In the genomic region with DNA sequence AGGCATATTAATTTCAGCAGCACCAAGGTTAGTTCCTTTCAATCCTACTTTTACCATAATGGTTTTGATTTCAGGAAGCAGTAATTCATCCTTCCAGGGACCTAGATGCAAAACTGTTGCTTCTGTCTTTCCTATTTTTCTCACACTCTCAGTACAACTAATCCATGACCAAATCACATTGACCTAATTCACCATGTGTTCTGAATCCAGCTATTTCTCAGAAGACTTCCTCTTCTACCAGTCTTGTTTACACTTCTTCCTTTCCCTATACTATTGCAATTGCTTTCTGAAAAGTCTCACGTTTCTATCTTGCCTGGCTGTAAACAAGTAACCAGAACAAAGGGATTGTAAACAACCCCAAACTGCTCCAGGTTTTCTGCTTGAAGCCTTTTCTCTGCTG, we compare ENCODE assay signal across 15 mouse cellular contexts.
"Had no signal": no experiment of that assay in that cellular context is flagged by ENCODE, and none has a peak within 500 bp of the region (broad histone marks: within the 10 kb centered on the region; RNA-seq: fewer than 3 reads in every experiment).

No protein-coding gene starts in this region.

- H3K4me3 ChIP-seq: liver, embryonic 13.5 days; liver, embryonic 15.5 days; lung, embryonic 15.5 days; megakaryocyte, embryonic 14.5 days; midbrain, embryonic 13.5 days; midbrain, embryonic 15.5 days; neural tube, embryonic 12.5 days had no signal

- H3K4me1 ChIP-seq: liver, embryonic 13.5 days; liver, embryonic 15.5 days; lung, embryonic 15.5 days; midbrain, embryonic 13.5 days; midbrain, embryonic 15.5 days; neural tube, embryonic 12.5 days had no signal

- H3K27ac ChIP-seq: liver, embryonic 13.5 days; liver, embryonic 15.5 days; lung, embryonic 15.5 days; midbrain, embryonic 13.5 days; midbrain, embryonic 15.5 days; neural tube, embryonic 12.5 days had no signal

- ATAC-seq: liver, postnatal 0 days; lung, postnatal 0 days; midbrain, embryonic 13.5 days; midbrain, embryonic 15.5 days had no signal

- DNase-seq: liver, embryonic 13.5 days; liver, postnatal 0 days; lung, adult 2 months; lung, postnatal 4 days; right cerebral cortex, postnatal 14 days; thymus, adult 2 months; thymus, postnatal 25 days; thymus, postnatal 4 days had no signal

- H3K36me3 ChIP-seq: liver, embryonic 13.5 days; liver, embryonic 15.5 days; lung, embryonic 15.5 days; midbrain, embryonic 13.5 days; midbrain, embryonic 15.5 days; neural tube, embryonic 12.5 days had no signal
